Mouse (Mus musculus): ENCODE results near the gene Tfam. TPM values are rescaled to one million over a fixed set of nuclear protein-coding genes. Genes with fewer than 3 reads are reported as not detected.

Gene Tfam
- polyA plus RNA-seq, 1 experiment from 2014 or later = 80.6 TPM

- no peak for ATAC-seq (ENCODE audit: insufficient read depth, low FRiP score, low TSS enrichment)
- no peaks in the 10 kb centered on the region for H3K27me3 ChIP-seq (ENCODE audit: control insufficient read depth, insufficient read depth, low read length)
- no peak overlapping the region for H3K4me3 ChIP-seq (ENCODE audit: low read depth, low read length)
- H3K9me3 ChIP-seq (ENCODE audit: control insufficient read depth, low read length) = no peaks in the 10 kb centered on the region
- no peaks in the 10 kb centered on the region for H3K4me1 ChIP-seq (ENCODE audit: control insufficient read depth, insufficient read depth, low read length)
- WGBS = 80% methylated on average over 5 of the region's 5 CpGs
- H3K9ac ChIP-seq (ENCODE audit: low read length) = no peak overlapping the region
- no peak for DNase-seq (ENCODE audit: low spot score)
- H3K36me3 ChIP-seq (ENCODE audit: control insufficient read depth, insufficient read depth, low read length) = peaks cover 5% of the 10 kb centered on the region
- no peak overlapping the region for H3K27ac ChIP-seq (ENCODE audit: low read depth, low read length)
- no peak overlapping the region for H3K4me2 ChIP-seq (ENCODE audit: low read depth)
These were observed 20.9 kb upstream of the Tfam start for GRCm38 (mm10) chr10:71258943-71259342.

DNA sequence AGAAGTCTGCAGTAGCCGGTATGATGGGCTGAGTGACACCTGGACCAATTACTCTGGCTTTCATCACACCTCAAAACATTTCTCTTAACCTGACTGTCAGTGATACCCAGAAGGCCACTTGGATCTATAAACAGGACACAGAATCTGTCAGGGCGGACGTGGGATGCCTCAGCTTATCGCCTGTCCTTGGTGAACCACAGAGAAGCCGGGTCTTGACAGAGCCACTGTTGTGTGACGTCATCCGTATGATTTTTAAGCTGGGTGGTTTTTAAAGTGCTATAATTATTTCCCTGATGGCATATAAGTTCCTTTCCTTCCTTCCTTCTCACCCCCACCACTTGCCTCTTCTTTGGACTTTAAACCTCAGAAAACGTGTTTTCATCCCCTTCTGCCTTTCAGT lies 20.4 kb upstream of the Tfam start:
- Histone ChIP-seq H3K27me3 (ENCODE audit: control insufficient read depth, insufficient read depth, low read length) (no peaks in the 10 kb centered on the region), H3K27ac (ENCODE audit: low read depth, low read length) (no peak overlapping the region), H3K36me3 (ENCODE audit: control insufficient read depth, insufficient read depth, low read length) (peaks cover 5% of the 10 kb centered on the region), H3K9me3 (ENCODE audit: control insufficient read depth, low read length) (no peaks in the 10 kb centered on the region), H3K4me2 (ENCODE audit: low read depth) (no peak overlapping the region), H3K9ac (ENCODE audit: low read length) (no peak overlapping the region), H3K4me3 (ENCODE audit: low read depth, low read length) (no peak overlapping the region), H3K4me1 (ENCODE audit: control insufficient read depth, insufficient read depth, low read length) (no peaks in the 10 kb centered on the region)
- ATAC-seq (ENCODE audit: insufficient read depth, low FRiP score, low TSS enrichment) = no peak
- DNase-seq (ENCODE audit: low spot score) = no peak
- WGBS = 91% methylated on average over 8 of the region's 8 CpGs

DNA sequence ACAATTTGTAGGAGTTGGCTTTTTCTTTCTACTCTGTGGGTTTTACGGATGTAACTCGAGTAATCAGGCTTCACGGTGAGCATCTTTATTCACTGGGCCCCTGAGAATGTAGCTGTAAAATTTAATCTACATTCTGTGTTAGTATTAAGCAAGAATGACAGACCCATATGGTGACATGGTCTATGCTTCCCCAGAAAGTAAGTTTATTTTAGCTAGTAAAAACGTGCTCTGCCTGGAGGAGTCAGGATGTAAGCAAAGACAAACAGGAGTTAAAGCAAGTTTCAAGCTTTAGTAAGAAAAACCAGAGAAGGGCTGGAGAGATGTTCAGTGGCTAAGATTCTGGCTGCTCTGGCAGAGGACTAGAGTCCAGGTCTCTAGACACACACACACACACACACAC lies 15.1 kb upstream of the Tfam start:
- Histone ChIP-seq H3K27ac (ENCODE audit: low read depth, low read length) (no peak overlapping the region), H3K36me3 (ENCODE audit: control insufficient read depth, insufficient read depth, low read length) (peaks cover 3% of the 10 kb centered on the region; the same call in 1 of the 2 replicates), H3K27me3 (ENCODE audit: control insufficient read depth, insufficient read depth, low read length) (no peaks in the 10 kb centered on the region), H3K9ac (ENCODE audit: low read length) (no peak overlapping the region), H3K4me2 (ENCODE audit: low read depth) (no peak overlapping the region), H3K9me3 (ENCODE audit: control insufficient read depth, low read length) (no peaks in the 10 kb centered on the region), H3K4me3 (ENCODE audit: low read depth, low read length) (no peak overlapping the region), H3K4me1 (ENCODE audit: control insufficient read depth, insufficient read depth, low read length) (no peaks in the 10 kb centered on the region)
- DNase-seq (ENCODE audit: low spot score) (no peak), ATAC-seq (ENCODE audit: insufficient read depth, low FRiP score, low TSS enrichment) (no peak)
- WGBS = 84% methylated on average over 4 of the region's 4 CpGs

DNA sequence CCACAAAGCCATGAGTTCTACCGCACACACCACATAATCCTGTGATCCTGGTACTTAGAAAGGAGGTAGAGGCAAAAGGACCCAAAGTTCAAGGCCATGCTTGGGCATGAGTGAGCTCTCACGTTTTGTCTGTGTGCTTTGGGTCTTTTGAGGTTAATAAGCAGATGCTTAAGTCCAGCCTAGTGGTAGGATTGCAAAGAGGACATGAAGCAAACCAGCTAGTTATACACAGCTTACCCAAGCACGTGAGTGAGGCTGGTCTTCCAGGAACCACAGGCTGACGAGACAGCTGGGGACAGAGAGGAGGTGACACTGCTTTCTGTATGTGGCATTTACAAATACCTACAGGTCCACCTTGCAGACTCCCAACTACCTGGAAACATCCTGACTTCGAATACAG lies 14.3 kb upstream of the Tfam start:
- no peaks in the 10 kb centered on the region for H3K4me1 ChIP-seq (ENCODE audit: control insufficient read depth, insufficient read depth, low read length)
- 81% methylated on average over 5 of the region's 5 CpGs for WGBS
- DNase-seq (ENCODE audit: low spot score) (no peak), ATAC-seq (ENCODE audit: insufficient read depth, low FRiP score, low TSS enrichment) (no peak)
- no peak overlapping the region for H3K4me3 ChIP-seq (ENCODE audit: low read depth, low read length)
- H3K27ac ChIP-seq (ENCODE audit: low read depth, low read length) = no peak overlapping the region
- H3K9me3 ChIP-seq (ENCODE audit: control insufficient read depth, low read length) = no peaks in the 10 kb centered on the region
- H3K36me3 ChIP-seq (ENCODE audit: control insufficient read depth, insufficient read depth, low read length) = 0 out of 2 replicates have a peak, but pooled peaks cover 3% of the 10 kb centered on the region
- no peak overlapping the region for H3K9ac ChIP-seq (ENCODE audit: low read length)
- H3K27me3 ChIP-seq (ENCODE audit: control insufficient read depth, insufficient read depth, low read length) = no peaks in the 10 kb centered on the region
- H3K4me2 ChIP-seq (ENCODE audit: low read depth) = no peak overlapping the region

DNA sequence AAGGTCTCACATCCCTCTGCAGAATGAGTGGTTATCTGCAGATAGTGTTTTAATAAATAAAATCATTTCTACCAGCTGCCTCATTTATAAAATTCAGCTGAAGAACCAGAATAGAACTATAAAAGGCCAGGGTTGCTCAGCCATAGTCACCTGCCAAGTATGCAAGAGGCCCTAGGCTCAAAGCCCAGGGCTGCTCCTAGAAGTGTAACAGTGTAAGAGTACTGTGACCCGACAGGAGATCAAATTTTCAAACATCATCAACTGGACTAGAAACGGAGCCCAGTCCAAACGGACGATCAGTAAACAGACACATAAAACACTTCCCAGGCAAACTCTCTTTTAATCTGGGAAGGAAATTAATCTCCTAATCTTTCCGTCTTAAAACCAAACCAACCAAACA lies 13.8 kb upstream of the Tfam start:
- Histone ChIP-seq H3K27ac (ENCODE audit: low read depth, low read length) (no peak overlapping the region), H3K36me3 (ENCODE audit: control insufficient read depth, insufficient read depth, low read length) (0 out of 2 replicates have a peak, but pooled peaks cover 3% of the 10 kb centered on the region), H3K9ac (ENCODE audit: low read length) (no peak overlapping the region), H3K4me1 (ENCODE audit: control insufficient read depth, insufficient read depth, low read length) (no peaks in the 10 kb centered on the region), H3K27me3 (ENCODE audit: control insufficient read depth, insufficient read depth, low read length) (no peaks in the 10 kb centered on the region), H3K9me3 (ENCODE audit: control insufficient read depth, low read length) (no peaks in the 10 kb centered on the region), H3K4me2 (ENCODE audit: low read depth) (no peak overlapping the region), H3K4me3 (ENCODE audit: low read depth, low read length) (no peak overlapping the region)
- DNase-seq (ENCODE audit: low spot score) (no peak), ATAC-seq (ENCODE audit: insufficient read depth, low FRiP score, low TSS enrichment) (no peak)
- 89% methylated on average over 5 of the region's 5 CpGs for WGBS

GRCm38 (mm10) chr10:71251256-71251655 lies 13.2 kb upstream of the Tfam start:
- H3K36me3 ChIP-seq (ENCODE audit: control insufficient read depth, insufficient read depth, low read length) = 0 out of 2 replicates have a peak, but pooled peaks cover 3% of the 10 kb centered on the region
- H3K4me1 ChIP-seq (ENCODE audit: control insufficient read depth, insufficient read depth, low read length) = no peaks in the 10 kb centered on the region
- 93% methylated on average over 5 of the region's 5 CpGs for WGBS
- H3K9ac ChIP-seq (ENCODE audit: low read length) = no peak overlapping the region
- DNase-seq (ENCODE audit: low spot score) (no peak), ATAC-seq (ENCODE audit: insufficient read depth, low FRiP score, low TSS enrichment) (no peak)
- no peak overlapping the region for H3K4me3 ChIP-seq (ENCODE audit: low read depth, low read length)
- H3K27me3 ChIP-seq (ENCODE audit: control insufficient read depth, insufficient read depth, low read length) = no peaks in the 10 kb centered on the region
- no peaks in the 10 kb centered on the region for H3K9me3 ChIP-seq (ENCODE audit: control insufficient read depth, low read length)
- no peak overlapping the region for H3K4me2 ChIP-seq (ENCODE audit: low read depth)
- H3K27ac ChIP-seq (ENCODE audit: low read depth, low read length) = no peak overlapping the region

DNA sequence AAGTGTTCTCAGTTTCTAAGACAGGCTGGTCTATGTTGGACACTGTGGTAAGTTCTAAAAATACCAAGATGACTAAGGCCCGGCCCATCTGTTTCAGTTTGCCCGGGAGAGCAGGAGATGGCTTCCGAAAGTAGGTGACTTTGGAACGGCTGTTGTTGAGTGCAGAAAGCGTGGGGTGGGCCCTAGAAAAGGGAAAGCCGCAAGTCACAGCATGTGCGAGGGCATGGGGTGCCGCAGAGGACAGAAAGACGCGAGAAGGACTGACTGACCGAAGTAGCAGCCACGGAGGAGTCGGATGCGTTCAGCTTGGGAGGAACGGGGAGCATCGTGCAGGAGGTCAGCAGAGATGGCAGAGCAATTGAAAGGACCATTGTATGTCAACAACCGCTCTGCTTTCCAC lies 12.4 kb upstream of the Tfam start:
- H3K4me1 ChIP-seq (ENCODE audit: control insufficient read depth, insufficient read depth, low read length) = no peaks in the 10 kb centered on the region
- 81% methylated on average over 17 of the region's 17 CpGs for WGBS
- H3K36me3 ChIP-seq (ENCODE audit: control insufficient read depth, insufficient read depth, low read length) = 0 out of 2 replicates have a peak, but pooled peaks cover 3% of the 10 kb centered on the region
- no peaks in the 10 kb centered on the region for H3K9me3 ChIP-seq (ENCODE audit: control insufficient read depth, low read length)
- ATAC-seq (ENCODE audit: insufficient read depth, low FRiP score, low TSS enrichment) (no peak), DNase-seq (ENCODE audit: low spot score) (peak; percentile 7)
- no peak overlapping the region for H3K4me2 ChIP-seq (ENCODE audit: low read depth)
- no peak overlapping the region for H3K9ac ChIP-seq (ENCODE audit: low read length)
- H3K27me3 ChIP-seq (ENCODE audit: control insufficient read depth, insufficient read depth, low read length) = no peaks in the 10 kb centered on the region
- H3K4me3 ChIP-seq (ENCODE audit: low read depth, low read length) = no peak overlapping the region
- H3K27ac ChIP-seq (ENCODE audit: low read depth, low read length) = no peak overlapping the region

DNA sequence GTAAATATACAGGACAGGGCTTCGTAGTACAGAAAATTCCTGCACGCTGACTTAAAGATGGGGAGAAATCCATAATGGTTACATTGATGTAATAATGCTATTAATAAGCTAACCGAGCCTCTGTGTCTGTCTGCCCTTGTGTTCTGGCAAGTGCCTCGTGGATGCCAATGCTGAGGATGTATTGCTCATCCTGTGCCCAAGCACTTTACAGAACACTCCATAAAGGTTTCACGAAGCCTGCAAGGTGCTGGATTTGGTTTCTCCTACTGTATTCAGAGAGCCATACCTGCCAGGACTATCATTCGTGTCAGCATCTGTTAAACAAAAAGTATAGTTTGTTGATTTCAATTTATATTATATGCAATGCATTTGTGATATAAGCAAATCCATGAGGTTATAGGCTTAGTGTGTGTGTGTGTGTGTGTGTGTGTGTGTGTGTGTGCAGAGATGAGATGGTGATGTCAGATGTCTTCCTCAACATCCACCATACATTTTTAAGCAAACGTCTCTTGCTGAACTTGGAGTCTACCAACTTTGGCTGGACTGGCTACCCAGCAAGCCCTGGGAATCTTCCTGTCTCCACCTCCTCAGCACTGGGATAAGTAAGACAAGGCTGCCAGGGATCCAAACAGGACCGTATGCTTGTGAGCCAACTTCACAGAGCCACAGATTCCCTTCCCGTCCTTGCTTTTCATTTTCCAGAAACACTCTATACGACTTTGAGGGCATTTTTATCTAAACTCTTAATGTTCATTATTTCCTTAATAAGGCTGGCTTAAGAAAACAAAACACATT lies 11.2 kb upstream of the Tfam start:
- DNase-seq (ENCODE audit: low spot score) = peak; percentile 4
- no peak overlapping the region for H3K9ac ChIP-seq (ENCODE audit: low read length)
- no peaks in the 10 kb centered on the region for H3K9me3 ChIP-seq (ENCODE audit: control insufficient read depth, low read length)
- no peaks in the 10 kb centered on the region for H3K4me1 ChIP-seq (ENCODE audit: control insufficient read depth, insufficient read depth, low read length)
- H3K27me3 ChIP-seq (ENCODE audit: control insufficient read depth, insufficient read depth, low read length) = no peaks in the 10 kb centered on the region
- H3K36me3 ChIP-seq (ENCODE audit: control insufficient read depth, insufficient read depth, low read length) = no peaks in the 10 kb centered on the region
- no peak for ATAC-seq (ENCODE audit: insufficient read depth, low FRiP score, low TSS enrichment)
- H3K27ac ChIP-seq (ENCODE audit: low read depth, low read length) = no peak overlapping the region
- no peak overlapping the region for H3K4me3 ChIP-seq (ENCODE audit: low read depth, low read length)
- WGBS = 88% methylated on average over 10 of the region's 10 CpGs
- no peak overlapping the region for H3K4me2 ChIP-seq (ENCODE audit: low read depth)

DNA sequence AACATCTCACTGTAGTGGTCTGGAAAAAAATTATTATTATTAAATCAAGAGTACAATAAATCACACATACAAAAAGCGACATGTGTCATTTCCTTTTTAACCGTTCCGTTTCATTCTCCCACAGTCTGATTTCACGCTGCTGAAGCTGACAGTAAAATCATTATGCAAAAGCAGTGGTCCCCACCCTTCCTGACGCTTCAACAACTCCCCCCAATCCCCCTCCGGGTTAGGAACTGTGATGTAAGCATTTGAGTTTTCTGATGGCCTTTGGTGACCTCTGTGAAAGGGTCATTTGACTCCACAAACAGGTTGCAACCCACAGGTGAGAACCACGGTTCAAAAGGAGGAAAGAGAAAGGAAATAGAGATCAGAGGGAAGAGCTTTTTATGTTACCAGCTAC lies 8.9 kb upstream of the Tfam start:
- no peaks in the 10 kb centered on the region for H3K27me3 ChIP-seq (ENCODE audit: control insufficient read depth, insufficient read depth, low read length)
- 31% methylated on average over 7 of the region's 7 CpGs for WGBS
- no peak overlapping the region for H3K27ac ChIP-seq (ENCODE audit: low read depth, low read length)
- no peak overlapping the region for H3K4me3 ChIP-seq (ENCODE audit: low read depth, low read length)
- no peaks in the 10 kb centered on the region for H3K4me1 ChIP-seq (ENCODE audit: control insufficient read depth, insufficient read depth, low read length)
- H3K9ac ChIP-seq (ENCODE audit: low read length) = no peak overlapping the region
- no peaks in the 10 kb centered on the region for H3K9me3 ChIP-seq (ENCODE audit: control insufficient read depth, low read length)
- DNase-seq (ENCODE audit: low spot score) (peak; percentile 5), ATAC-seq (ENCODE audit: insufficient read depth, low FRiP score, low TSS enrichment) (no peak)
- no peak overlapping the region for H3K4me2 ChIP-seq (ENCODE audit: low read depth)
- H3K36me3 ChIP-seq (ENCODE audit: control insufficient read depth, insufficient read depth, low read length) = no peaks in the 10 kb centered on the region
